Mouse (Mus musculus): ENCODE data around the gene Hist1h1c. TPM values are rescaled to one million over a fixed set of nuclear protein-coding genes. Genes with fewer than 3 reads are reported as not detected.
"Not testable (repeated sequence)": the region's sequence is repeated elsewhere in the genome, so short reads cannot be mapped to it uniquely, and the experiment has no call there.

Hist1h1c gene
- polyA plus RNA-seq, 1 experiment from 2014 or later, result 24.6 TPM

DNA sequence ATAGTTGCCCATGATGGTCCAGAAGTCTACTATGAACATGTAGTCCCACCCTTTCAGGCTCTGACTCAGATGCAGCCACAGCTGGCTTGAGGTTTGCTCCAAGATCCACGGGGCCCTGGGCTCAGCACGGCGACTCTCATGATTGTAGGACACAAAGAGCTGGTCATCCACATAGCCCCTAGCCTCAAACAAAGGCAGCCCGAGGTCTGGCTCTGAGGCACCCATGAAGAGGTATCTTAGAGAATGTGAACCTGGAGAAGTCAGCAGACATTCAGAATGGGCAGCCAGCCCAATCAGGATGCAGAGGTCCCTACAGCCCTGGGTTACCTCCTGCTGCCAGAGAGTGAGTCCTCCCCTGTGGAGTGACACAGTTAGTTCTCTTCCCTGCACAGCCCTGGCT is 30.6 kb upstream of the Hist1h1c start:
- H3K9ac ChIP-seq (ENCODE audit: low read depth, low read length), result no peak overlapping the region
- H3K4me1 ChIP-seq (ENCODE audit: control insufficient read depth, insufficient read depth, low read length), result 0 out of 2 replicates have a peak, but pooled peaks cover 9% of the 10 kb centered on the region
- 0 out of 2 replicates have a peak overlapping the region, but pooled peaks have one; percentile 57 for H3K27ac ChIP-seq (ENCODE audit: low read depth, low read length)
- WGBS (ENCODE audit: insufficient replicate concordance), result 78% methylated on average over 4 of the region's 4 CpGs
- no peak overlapping the region for H3K4me2 ChIP-seq
- H3K27me3 ChIP-seq (ENCODE audit: control insufficient read depth, insufficient read depth, low read length), result no peaks in the 10 kb centered on the region
- ATAC-seq (replicated peaks; ENCODE audit: insufficient number of reproducible peaks, low FRiP score, low TSS enrichment), result no peak
- no peaks in the 10 kb centered on the region for H3K36me3 ChIP-seq (ENCODE audit: control insufficient read depth, insufficient read depth, low read length)
- H3K9me3 ChIP-seq (replicated peaks; ENCODE audit: control insufficient read depth, low read length), result no peaks in the 10 kb centered on the region
- no peak overlapping the region for H3K4me3 ChIP-seq (ENCODE audit: low read depth, low read length)

- H3K9ac ChIP-seq (ENCODE audit: low read depth, low read length), result no peak overlapping the region
- no peaks in the 10 kb centered on the region for H3K9me3 ChIP-seq (replicated peaks; ENCODE audit: control insufficient read depth, low read length)
- peak overlapping the region; percentile 57; the same call in 1 of the 2 replicates for H3K27ac ChIP-seq (ENCODE audit: low read depth, low read length)
- no peaks in the 10 kb centered on the region for H3K36me3 ChIP-seq (ENCODE audit: control insufficient read depth, insufficient read depth, low read length)
- H3K27me3 ChIP-seq (ENCODE audit: control insufficient read depth, insufficient read depth, low read length), result no peaks in the 10 kb centered on the region
- WGBS (ENCODE audit: insufficient replicate concordance), result 49% methylated on average over 4 of the region's 4 CpGs
- ATAC-seq (replicated peaks; ENCODE audit: insufficient number of reproducible peaks, low FRiP score, low TSS enrichment), result no peak
- no peak overlapping the region for H3K4me2 ChIP-seq
- 0 out of 2 replicates have a peak, but pooled peaks cover 9% of the 10 kb centered on the region for H3K4me1 ChIP-seq (ENCODE audit: control insufficient read depth, insufficient read depth, low read length)
- no peak overlapping the region for H3K4me3 ChIP-seq (ENCODE audit: low read depth, low read length)
Observed at GRCm38 (mm10) chr13:23708654-23709053, 30.0 kb upstream of the Hist1h1c start.

GRCm38 (mm10) chr13:23709714-23710373 is 28.8 kb upstream of the Hist1h1c start:
- no peak for ATAC-seq (replicated peaks; ENCODE audit: insufficient number of reproducible peaks, low FRiP score, low TSS enrichment)
- H3K9me3 ChIP-seq (replicated peaks; ENCODE audit: control insufficient read depth, low read length), result no peaks in the 10 kb centered on the region
- 35% methylated on average over 11 of the region's 15 CpGs for WGBS (ENCODE audit: insufficient replicate concordance)
- peak overlapping the region; percentile 42 for H3K4me3 ChIP-seq (ENCODE audit: low read depth, low read length)
- peak overlapping the region; percentile 71 for H3K4me2 ChIP-seq
- no peak overlapping the region for H3K27ac ChIP-seq (ENCODE audit: low read depth, low read length)
- no peaks in the 10 kb centered on the region for H3K36me3 ChIP-seq (ENCODE audit: control insufficient read depth, insufficient read depth, low read length)
- 0 out of 2 replicates have a peak, but pooled peaks cover 9% of the 10 kb centered on the region for H3K4me1 ChIP-seq (ENCODE audit: control insufficient read depth, insufficient read depth, low read length)
- H3K27me3 ChIP-seq (ENCODE audit: control insufficient read depth, insufficient read depth, low read length), result no peaks in the 10 kb centered on the region
- H3K9ac ChIP-seq (ENCODE audit: low read depth, low read length), result peak overlapping the region; percentile 71

- ATAC-seq (replicated peaks; ENCODE audit: insufficient number of reproducible peaks, low FRiP score, low TSS enrichment), result no peak
- H3K4me3 ChIP-seq (ENCODE audit: low read depth, low read length), result peak within 1 kb of the TSS; percentile 42
- WGBS (ENCODE audit: insufficient replicate concordance), result 3% methylated on average over 17 of the region's 17 CpGs
- H3K4me2 ChIP-seq, result peak within 1 kb of the TSS; percentile 71
- H3K27ac ChIP-seq (ENCODE audit: low read depth, low read length), result 0 out of 2 replicates have a peak within 1 kb of the TSS, but pooled peaks have one; percentile 41
- no peaks in the 10 kb centered on the region for H3K9me3 ChIP-seq (replicated peaks; ENCODE audit: control insufficient read depth, low read length)
- H3K36me3 ChIP-seq (ENCODE audit: control insufficient read depth, insufficient read depth, low read length), result no peaks in the 10 kb centered on the region
- no peaks in the 10 kb centered on the region for H3K27me3 ChIP-seq (ENCODE audit: control insufficient read depth, insufficient read depth, low read length)
- H3K9ac ChIP-seq (ENCODE audit: low read depth, low read length), result peak within 1 kb of the TSS; percentile 71
- 0 out of 2 replicates have a peak, but pooled peaks cover 9% of the 10 kb centered on the region for H3K4me1 ChIP-seq (ENCODE audit: control insufficient read depth, insufficient read depth, low read length)
Observed at GRCm38 (mm10) chr13:23710374-23711089, 28.1 kb upstream of the Hist1h1c start, which contains the start of gene Hfe. TSS of gene Hfe (minus strand) at chr13:23710854.

- Histone ChIP-seq H3K36me3 (ENCODE audit: control insufficient read depth, insufficient read depth, low read length) (no peaks in the 10 kb centered on the region), H3K4me2 (no peak overlapping the region), H3K27me3 (ENCODE audit: control insufficient read depth, insufficient read depth, low read length) (no peaks in the 10 kb centered on the region), H3K4me3 (ENCODE audit: low read depth, low read length) (no peak overlapping the region), H3K9me3 (replicated peaks; ENCODE audit: control insufficient read depth, low read length) (no peaks in the 10 kb centered on the region), H3K9ac (ENCODE audit: low read depth, low read length) (no peak overlapping the region), H3K4me1 (ENCODE audit: control insufficient read depth, insufficient read depth, low read length) (peaks cover 4% of the 10 kb centered on the region; the same call in 1 of the 2 replicates), H3K27ac (ENCODE audit: low read depth, low read length) (no peak overlapping the region)
- ATAC-seq (replicated peaks; ENCODE audit: insufficient number of reproducible peaks, low FRiP score, low TSS enrichment), result no peak
- WGBS (ENCODE audit: insufficient replicate concordance), result 59% methylated on average over 5 of the region's 5 CpGs
Observed at GRCm38 (mm10) chr13:23716261-23717042, 22.2 kb upstream of the Hist1h1c start.

- 33% methylated on average over 11 of the region's 11 CpGs for WGBS (ENCODE audit: insufficient replicate concordance)
- no peaks in the 10 kb centered on the region for H3K27me3 ChIP-seq (ENCODE audit: control insufficient read depth, insufficient read depth, low read length)
- H3K9me3 ChIP-seq (replicated peaks; ENCODE audit: control insufficient read depth, low read length), result no peaks in the 10 kb centered on the region
- no peak overlapping the region for H3K9ac ChIP-seq (ENCODE audit: low read depth, low read length)
- H3K4me1 ChIP-seq (ENCODE audit: control insufficient read depth, insufficient read depth, low read length), result peaks cover 4% of the 10 kb centered on the region; the same call in 1 of the 2 replicates
- ATAC-seq (replicated peaks; ENCODE audit: insufficient number of reproducible peaks, low FRiP score, low TSS enrichment), result no peak
- no peak overlapping the region for H3K4me3 ChIP-seq (ENCODE audit: low read depth, low read length)
- H3K4me2 ChIP-seq, result no peak overlapping the region
- no peaks in the 10 kb centered on the region for H3K36me3 ChIP-seq (ENCODE audit: control insufficient read depth, insufficient read depth, low read length)
- H3K27ac ChIP-seq (ENCODE audit: low read depth, low read length), result no peak overlapping the region
Observed at GRCm38 (mm10) chr13:23717176-23717575, 21.4 kb upstream of the Hist1h1c start.

DNA sequence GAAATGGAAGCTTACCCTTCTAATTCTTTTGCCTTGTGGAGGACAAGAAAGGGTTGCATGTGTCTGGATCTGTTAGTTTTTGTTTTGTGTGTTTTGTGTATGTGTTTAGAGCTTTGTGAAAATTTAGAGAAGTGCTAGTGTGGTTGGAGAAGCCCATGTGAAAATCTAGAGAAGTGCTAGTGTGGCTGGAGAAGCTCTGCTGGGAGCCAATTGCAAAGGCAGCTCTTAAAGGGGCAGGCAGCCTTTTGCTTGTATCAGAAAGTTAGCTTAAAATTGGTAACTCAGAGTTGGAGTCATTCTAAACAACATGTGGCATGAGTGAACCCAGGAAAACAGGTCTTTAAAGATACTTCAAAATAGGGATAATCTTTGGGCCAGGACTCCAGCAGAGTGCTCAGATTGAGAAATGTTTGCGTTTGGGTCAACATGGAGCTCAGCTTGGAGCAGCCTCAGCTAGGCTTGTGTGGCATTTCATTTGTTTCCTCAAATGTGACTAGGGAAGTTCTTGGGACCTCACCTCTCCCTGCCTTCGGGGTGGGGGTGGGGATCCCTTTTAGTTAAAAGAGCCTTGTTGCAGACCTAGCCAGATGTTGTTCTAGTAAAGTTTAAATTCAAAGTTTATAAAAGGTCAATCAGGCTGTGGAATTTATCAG is 20.9 kb upstream of the Hist1h1c start:
- H3K4me2 ChIP-seq; H3K27ac ChIP-seq (ENCODE audit: low read depth, low read length); H3K36me3 ChIP-seq (ENCODE audit: control insufficient read depth, insufficient read depth, low read length); ATAC-seq (replicated peaks; ENCODE audit: insufficient number of reproducible peaks, low FRiP score, low TSS enrichment); H3K4me1 ChIP-seq (ENCODE audit: control insufficient read depth, insufficient read depth, low read length); H3K9ac ChIP-seq (ENCODE audit: low read depth, low read length); H3K4me3 ChIP-seq (ENCODE audit: low read depth, low read length); H3K9me3 ChIP-seq (replicated peaks; ENCODE audit: control insufficient read depth, low read length); H3K27me3 ChIP-seq (ENCODE audit: control insufficient read depth, insufficient read depth, low read length): not testable (repeated sequence)
- 15% methylated on average over 2 of the region's 2 CpGs for WGBS (ENCODE audit: insufficient replicate concordance)

GRCm38 (mm10) chr13:23724239-23724638 is 14.4 kb upstream of the Hist1h1c start:
- 41% methylated on average over 4 of the region's 4 CpGs for WGBS (ENCODE audit: insufficient replicate concordance)
- ATAC-seq (replicated peaks; ENCODE audit: insufficient number of reproducible peaks, low FRiP score, low TSS enrichment), result no peak
- H3K4me2 ChIP-seq, result no peak overlapping the region

More at GRCm38 (mm10) chr13:23724239-23724638, 14.4 kb upstream of the Hist1h1c start:
- H3K27me3 ChIP-seq (ENCODE audit: control insufficient read depth, insufficient read depth, low read length), result no peaks in the 10 kb centered on the region
- H3K4me3 ChIP-seq (ENCODE audit: low read depth, low read length), result no peak overlapping the region
- no peak overlapping the region for H3K27ac ChIP-seq (ENCODE audit: low read depth, low read length)
- 0 out of 2 replicates have a peak, but pooled peaks cover 7% of the 10 kb centered on the region for H3K4me1 ChIP-seq (ENCODE audit: control insufficient read depth, insufficient read depth, low read length)
- no peaks in the 10 kb centered on the region for H3K36me3 ChIP-seq (ENCODE audit: control insufficient read depth, insufficient read depth, low read length)
- H3K9me3 ChIP-seq (replicated peaks; ENCODE audit: control insufficient read depth, low read length), result no peaks in the 10 kb centered on the region
- no peak overlapping the region for H3K9ac ChIP-seq (ENCODE audit: low read depth, low read length)
